Mouse (Mus musculus) cerebellum, adult 2 months (tissue): ENCODE results near the gene 4930404N11Rik. TPM values are rescaled to one million over a fixed set of nuclear protein-coding genes. Genes with fewer than 3 reads are reported as not detected.

Experiments used
- DNase-seq, 2 experiments: peaks; one replicate each; pipeline ENCODE4 v3.0.0; 2021
- H3K27ac ChIP-seq: fragments of 200-500 bp; 2 replicates; pipeline ENCODE4 v1.5.1; 2012; ENCODE audit warnings: low read length, control low read depth, inconsistent platforms; ENCODE audit not compliant: insufficient read depth
- H3K27me3 ChIP-seq: fragments of 200-500 bp; 2 replicates; pipeline ENCODE4 v1.6.1; 2012; ENCODE audit warnings: inconsistent platforms, mild to moderate bottlenecking, low read length, moderate library complexity; ENCODE audit not compliant: control insufficient read depth, insufficient read depth
- H3K4me1 ChIP-seq: fragments of 200-500 bp; 2 replicates; pipeline ENCODE4 v1.6.1; 2011; ENCODE audit warnings: low read length; ENCODE audit not compliant: control insufficient read depth, insufficient read depth
- H3K4me3 ChIP-seq: fragments of 200-500 bp; replicated peaks from 2 replicates; pipeline ENCODE3; 2011; ENCODE audit warnings: mild to moderate bottlenecking, low read depth, low read length, control low read depth; ENCODE audit not compliant: insufficient read depth
- CTCF ChIP-seq: fragments of 200-500 bp; IDR thresholded peaks from 2 replicates; pipeline ENCODE4 v1.5.1; 2011; ENCODE audit warnings: low read depth, mild to moderate bottlenecking, control low read depth, low read length, moderate library complexity, borderline replicate concordance; ENCODE audit not compliant: insufficient read depth
- POLR2A ChIP-seq: fragments of 200-500 bp; IDR thresholded peaks from 2 replicates; pipeline ENCODE4 v1.6.1; 2011; ENCODE audit warnings: low read length, control low read depth, borderline replicate concordance; ENCODE audit not compliant: insufficient read depth
- WGBS: fragments of 180-500 bp; shearing (Covaris S2); methylation state at CpG from one replicate; pipeline ENCODE4 v1.1.7; 2018; 5-methylcytosine and 5-hydroxymethylcytosine counted together
- polyA plus RNA-seq: library from polyadenylated mRNA; depleted of rRNA; stranded (reverse); fragments of >200 nt; gene quantifications from 2 replicates; pipeline ENCODE4 v1.2.3, GENCODE M21; 2012

Gene 4930404N11Rik
- polyA plus RNA-seq, 1 experiment: 0.36 TPM

DNA sequence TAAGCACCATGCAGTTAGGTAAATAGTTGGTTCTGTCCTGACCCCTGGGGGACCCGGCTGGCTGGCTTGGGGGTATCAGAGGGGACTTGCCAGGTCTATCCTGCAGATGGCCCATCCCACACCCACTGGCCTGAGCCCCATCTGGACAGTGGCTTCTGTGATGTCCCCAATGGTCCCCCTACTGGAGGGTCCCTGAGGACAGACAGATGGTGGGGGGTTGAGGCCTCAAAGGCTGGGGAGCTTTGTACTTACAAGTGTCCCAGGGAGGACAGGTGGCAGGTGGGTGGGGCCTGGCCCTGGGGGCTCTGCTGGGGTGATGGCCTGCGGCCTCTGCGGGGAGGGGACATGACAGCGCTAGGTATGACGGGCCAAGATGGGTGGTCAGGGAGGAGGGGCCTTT is 33.7 kb upstream of the 4930404N11Rik start:
- Histone ChIP-seq H3K27me3 (no peaks in the 10 kb centered on the region), H3K27ac (no peak overlapping the region), H3K4me3 (no peak overlapping the region), H3K4me1 (peaks cover 67% of the 10 kb centered on the region)
- peak in 1 of 2 experiments; percentile 53 for DNase-seq
- WGBS: 13% methylated on average over 5 of the region's 5 CpGs
- TF ChIP-seq POLR2A (no peak), CTCF (no peak)

DNA sequence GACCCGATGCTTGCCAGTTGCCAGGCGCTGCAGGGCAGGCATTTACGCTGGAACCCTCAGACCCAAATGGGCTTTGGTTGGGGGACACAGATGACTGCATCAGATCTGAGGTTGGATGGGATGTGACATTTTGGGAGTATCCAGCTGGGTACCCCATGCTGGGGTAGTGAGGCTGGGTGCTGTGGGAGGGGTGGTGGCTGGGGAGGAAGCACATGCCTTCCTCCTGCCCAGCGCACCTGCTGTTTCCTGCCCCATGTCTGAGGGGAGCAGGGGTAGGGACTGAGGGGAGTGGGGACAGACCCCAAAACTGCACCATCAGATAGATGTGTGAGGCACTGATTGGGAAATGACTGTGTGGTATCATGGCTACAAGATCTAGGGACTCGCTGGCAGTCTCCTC is 31.1 kb upstream of the 4930404N11Rik start:
- 60% methylated on average over 5 of the region's 5 CpGs for WGBS
- DNase-seq: peak in 1 of 2 experiments; percentile 45
- no peak overlapping the region for H3K4me3 ChIP-seq
- no peaks in the 10 kb centered on the region for H3K27me3 ChIP-seq
- H3K4me1 ChIP-seq: peaks cover 60% of the 10 kb centered on the region
- H3K27ac ChIP-seq: no peak overlapping the region
- TF ChIP-seq CTCF (no peak), POLR2A (no peak)

DNA sequence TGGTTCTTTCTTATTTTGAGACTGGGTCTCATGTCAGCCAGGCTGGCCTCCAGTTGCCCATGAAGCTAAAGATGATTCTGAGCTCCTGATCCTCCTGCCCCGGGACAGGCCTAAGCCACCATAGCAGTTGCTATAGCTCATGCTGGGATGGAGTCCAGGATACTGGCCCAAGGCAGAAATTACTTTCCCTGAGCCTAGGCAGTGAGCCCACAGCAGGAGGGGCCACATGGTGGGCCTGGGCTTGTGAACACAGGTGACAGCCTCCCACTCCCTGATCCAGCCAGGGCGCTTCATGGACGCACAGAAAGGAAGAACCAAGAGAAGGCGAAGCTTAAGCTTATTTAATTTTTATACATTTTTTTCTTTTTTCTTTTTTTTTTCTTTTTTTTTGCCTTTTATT is 30.2 kb upstream of the 4930404N11Rik start:
- Histone ChIP-seq H3K27ac (no peak overlapping the region), H3K4me3 (no peak overlapping the region), H3K27me3 (no peaks in the 10 kb centered on the region), H3K4me1 (peaks cover 51% of the 10 kb centered on the region)
- TF ChIP-seq CTCF (no peak), POLR2A (no peak)
- peak in 1 of 2 experiments; percentile 50 for DNase-seq
- WGBS: 34% methylated on average over 4 of the region's 4 CpGs

DNA sequence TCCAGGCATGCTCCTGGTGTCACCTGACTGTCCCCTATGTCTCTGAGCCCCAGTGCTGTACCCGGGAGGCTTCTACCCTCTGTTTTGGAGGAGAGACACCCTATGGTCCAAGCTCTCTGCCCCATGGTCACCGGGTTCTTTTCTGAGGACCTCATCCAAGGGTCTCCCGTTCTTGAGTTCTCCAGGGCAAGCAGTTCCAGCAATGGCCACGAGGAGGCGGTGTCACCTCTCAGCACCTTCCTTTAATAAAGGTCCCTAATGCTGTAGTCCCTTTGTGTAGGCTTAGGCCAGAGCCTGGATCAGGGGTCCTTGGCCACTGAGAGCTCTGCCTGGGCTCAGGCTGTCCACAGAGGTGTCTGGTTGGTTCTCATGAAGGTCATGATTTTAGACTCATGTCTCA is 29.5 kb upstream of the 4930404N11Rik start:
- DNase-seq: peak; percentile 61 to 79
- Histone ChIP-seq H3K4me3 (no peak overlapping the region), H3K27ac (no peak overlapping the region), H3K4me1 (peaks cover 46% of the 10 kb centered on the region), H3K27me3 (no peaks in the 10 kb centered on the region)
- 9% methylated on average over 5 of the region's 5 CpGs for WGBS
- TF ChIP-seq CTCF (peak; percentile 93), POLR2A (no peak)

DNA sequence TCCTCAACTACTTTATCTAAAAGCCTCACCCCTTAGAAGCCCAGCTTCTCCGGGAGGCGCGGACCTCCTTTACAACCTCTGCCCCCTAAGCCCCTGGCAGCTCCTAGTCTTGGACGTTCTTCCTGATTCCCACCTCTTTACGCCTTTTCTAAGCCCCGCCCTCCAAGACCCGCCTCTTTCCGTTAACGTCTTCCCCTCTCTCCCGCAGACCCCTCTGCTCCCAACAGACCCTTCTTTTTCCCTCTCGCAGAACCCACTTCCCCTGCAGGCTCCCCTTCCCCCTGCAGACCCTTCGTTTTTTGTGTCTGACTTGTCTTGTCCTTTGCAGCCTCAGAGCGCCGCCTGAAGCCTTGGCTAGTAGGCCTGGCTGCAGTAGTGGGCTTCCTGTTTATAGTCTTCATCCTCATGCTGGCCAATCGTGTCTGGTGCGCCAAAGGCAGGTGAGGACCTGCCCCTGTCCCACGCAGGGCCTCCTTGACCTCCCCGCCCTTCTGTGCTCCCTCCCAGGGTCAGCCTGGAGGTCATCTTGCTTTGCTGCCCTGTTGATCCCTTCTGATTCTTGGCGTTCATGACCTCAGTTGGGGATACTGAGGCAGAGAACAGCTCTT is 27.9 kb upstream of the 4930404N11Rik start:
- no peak for DNase-seq
- Histone ChIP-seq H3K27ac (no peak overlapping the region), H3K27me3 (no peaks in the 10 kb centered on the region), H3K4me3 (no peak overlapping the region), H3K4me1 (peaks cover 34% of the 10 kb centered on the region)
- 16% methylated on average over 19 of the region's 19 CpGs for WGBS
- no peak for TF ChIP-seq CTCF
- TF ChIP-seq POLR2A: no peak

- no peak within 1 kb of the TSS for H3K27ac ChIP-seq
- H3K27me3 ChIP-seq: no peaks in the 10 kb centered on the region
- TF ChIP-seq POLR2A (no peak), CTCF (no peak)
- WGBS: 44% methylated on average over 14 of the region's 14 CpGs
- DNase-seq: no peak
- no peak within 1 kb of the TSS for H3K4me3 ChIP-seq
- H3K4me1 ChIP-seq: peaks cover 28% of the 10 kb centered on the region
These were observed 27.2 kb upstream of the 4930404N11Rik start, which contains the start of gene Smim24 for GRCm38 (mm10) chr10:81392781-81393185. Gene Smim24 (plus strand): TSS chr10:81393051.

DNA sequence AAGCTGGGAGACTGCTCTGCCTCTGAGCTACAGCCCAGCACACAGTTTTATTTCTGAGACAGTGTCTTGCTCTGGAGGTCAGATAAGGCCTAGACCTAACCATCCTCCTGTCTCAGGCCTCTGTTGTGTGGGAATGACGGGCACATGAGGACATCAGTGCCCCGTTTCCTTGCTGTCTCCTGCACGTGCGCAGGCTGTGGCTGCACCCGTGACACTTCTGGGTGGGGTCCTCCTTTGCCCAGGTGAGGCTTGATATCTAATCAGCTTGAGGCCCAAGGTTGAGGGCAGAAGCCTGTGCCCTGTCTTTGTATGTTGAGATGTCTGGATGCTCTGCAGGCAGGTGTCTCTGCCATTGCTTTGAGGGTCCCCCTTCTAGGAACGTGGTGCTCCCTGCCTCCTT is 26.7 kb upstream of the 4930404N11Rik start:
- Histone ChIP-seq H3K27me3 (no peaks in the 10 kb centered on the region), H3K4me1 (peaks cover 27% of the 10 kb centered on the region), H3K4me3 (no peak overlapping the region), H3K27ac (no peak overlapping the region)
- DNase-seq: no peak
- WGBS: 77% methylated on average over 6 of the region's 6 CpGs
- no peak for TF ChIP-seq CTCF
- TF ChIP-seq POLR2A: no peak

DNA sequence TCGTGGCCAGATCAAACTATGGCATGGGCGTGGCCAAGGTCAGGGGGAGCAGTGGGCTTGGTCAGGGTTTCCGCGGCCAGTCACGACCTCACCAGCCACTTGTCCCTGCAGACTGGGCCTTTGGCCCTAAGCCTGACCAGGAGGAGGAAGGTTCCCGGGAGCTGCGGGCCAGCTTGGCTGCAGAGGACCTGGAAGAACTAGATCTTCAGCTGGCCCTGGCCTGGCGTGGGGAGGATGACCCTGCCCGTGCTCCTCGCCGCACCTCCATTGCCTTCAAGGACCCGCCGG is 25.0 kb upstream of the 4930404N11Rik start:
- Histone ChIP-seq H3K27ac (no peak overlapping the region), H3K4me3 (no peak overlapping the region), H3K4me1 (peaks cover 17% of the 10 kb centered on the region), H3K27me3 (no peaks in the 10 kb centered on the region)
- TF ChIP-seq CTCF (no peak), POLR2A (no peak)
- DNase-seq: peak in 1 of 2 experiments; percentile 40
- WGBS: 78% methylated on average over 13 of the region's 13 CpGs
